Mouse (Mus musculus): ENCODE data around the gene Mucl3.

Gene Mucl3

GRCm38 (mm10) chr17:35617127-35617526 lies 26.4 kb downstream of the Mucl3 start:
- Histone ChIP-seq H3K9me3 (ENCODE audit: low read length) (peaks cover 51% of the 10 kb centered on the region), H3K36me3 (ENCODE audit: insufficient read depth, low read length) (no peaks in the 10 kb centered on the region), H3K27me3 (ENCODE audit: insufficient read depth, low read length) (no peaks in the 10 kb centered on the region), H3K4me3 (replicated peaks; ENCODE audit: low read length) (no peak overlapping the region), H3K4me1 (replicated peaks; ENCODE audit: low read depth, low read length) (no peaks in the 10 kb centered on the region)
- TF ChIP-seq POU5F1 (IDR thresholded peaks at IDR 0.05; ENCODE audit: borderline replicate concordance, low read length) (no peak), NANOG (IDR thresholded peaks at IDR 0.05; ENCODE audit: borderline replicate concordance, low read length) (no peak), CTCF (conservative IDR thresholded peaks at IDR 0.05; ENCODE audit: low read length) (no peak)

DNA sequence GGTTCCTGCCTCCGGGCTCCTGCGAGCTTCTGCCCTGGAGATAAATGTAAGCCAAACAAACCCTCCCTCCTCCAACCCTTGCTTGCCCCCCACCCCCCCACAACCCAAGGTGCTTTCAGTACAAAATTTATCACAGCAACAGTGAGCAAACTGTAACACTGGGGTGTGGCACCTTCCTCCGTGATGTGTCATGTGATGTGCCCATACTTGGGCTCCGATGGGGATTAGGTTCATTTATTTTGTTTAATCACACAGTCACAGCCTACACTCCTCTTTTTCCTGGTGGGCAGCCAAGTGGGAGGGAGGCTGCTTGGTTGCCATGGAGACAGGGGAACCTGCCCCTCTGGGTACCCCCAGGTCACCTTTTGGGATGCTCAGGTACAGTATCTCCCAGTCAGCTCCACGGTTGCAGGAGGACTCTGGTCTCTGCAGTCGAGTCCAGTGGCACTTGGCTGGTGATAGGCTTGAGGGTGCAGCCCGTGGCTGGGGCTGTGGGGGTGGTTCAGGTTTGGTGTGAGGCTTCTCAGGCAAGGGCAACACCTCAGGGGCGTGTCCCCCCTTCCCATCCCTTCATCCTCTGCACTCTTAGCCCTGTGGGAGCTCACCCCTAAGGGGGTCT lies 41.6 kb downstream of the Mucl3 start:
- no peaks in the 10 kb centered on the region for H3K27me3 ChIP-seq (ENCODE audit: insufficient read depth, low read length)
- H3K36me3 ChIP-seq (ENCODE audit: insufficient read depth, low read length), result no peaks in the 10 kb centered on the region
- no peak overlapping the region for H3K4me3 ChIP-seq (replicated peaks; ENCODE audit: low read length)

DNA sequence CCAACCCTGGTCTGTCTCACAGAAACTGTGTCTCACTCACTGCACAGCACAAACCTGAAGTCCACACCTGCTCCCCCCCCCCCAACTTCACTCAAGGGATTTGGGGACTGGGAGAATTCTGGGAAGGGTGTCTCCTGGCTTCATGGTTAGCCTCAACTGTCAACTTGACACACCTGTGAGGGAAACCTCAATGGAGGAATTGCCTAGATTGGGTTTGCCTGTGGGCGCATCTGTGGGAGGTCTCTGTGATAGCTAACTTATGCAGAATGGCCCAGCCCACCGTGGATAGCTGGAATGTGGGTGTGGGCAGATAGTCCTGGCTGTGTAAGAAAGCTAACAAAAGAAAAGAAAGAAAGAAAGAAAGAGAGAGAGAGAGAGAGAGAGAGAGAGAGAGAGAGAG lies 42.2 kb downstream of the Mucl3 start, which contains the start of gene Sfta2:
TSS of gene Sfta2 (plus strand) at position 301 of the 400 bp plus-strand sequence.
- Histone ChIP-seq H3K27me3 (ENCODE audit: insufficient read depth, low read length) (no peaks in the 10 kb centered on the region), H3K9me3 (ENCODE audit: low read length) (peaks cover 88% of the 10 kb centered on the region), H3K36me3 (ENCODE audit: insufficient read depth, low read length) (no peaks in the 10 kb centered on the region), H3K4me1 (replicated peaks; ENCODE audit: low read depth, low read length) (no peaks in the 10 kb centered on the region), H3K4me3 (replicated peaks; ENCODE audit: low read length) (no peak within 1 kb of the TSS)
- TF ChIP-seq CTCF (conservative IDR thresholded peaks at IDR 0.05; ENCODE audit: low read length) (no peak), NANOG (IDR thresholded peaks at IDR 0.05; ENCODE audit: borderline replicate concordance, low read length) (no peak), POU5F1 (IDR thresholded peaks at IDR 0.05; ENCODE audit: borderline replicate concordance, low read length) (no peak)

More for the DNA sequence above, 41.6 kb downstream of the Mucl3 start:
- H3K9me3 ChIP-seq (ENCODE audit: low read length), result peaks cover 88% of the 10 kb centered on the region
- no peaks in the 10 kb centered on the region for H3K4me1 ChIP-seq (replicated peaks; ENCODE audit: low read depth, low read length)
- no peak for TF ChIP-seq NANOG (IDR thresholded peaks at IDR 0.05; ENCODE audit: borderline replicate concordance, low read length)

DNA sequence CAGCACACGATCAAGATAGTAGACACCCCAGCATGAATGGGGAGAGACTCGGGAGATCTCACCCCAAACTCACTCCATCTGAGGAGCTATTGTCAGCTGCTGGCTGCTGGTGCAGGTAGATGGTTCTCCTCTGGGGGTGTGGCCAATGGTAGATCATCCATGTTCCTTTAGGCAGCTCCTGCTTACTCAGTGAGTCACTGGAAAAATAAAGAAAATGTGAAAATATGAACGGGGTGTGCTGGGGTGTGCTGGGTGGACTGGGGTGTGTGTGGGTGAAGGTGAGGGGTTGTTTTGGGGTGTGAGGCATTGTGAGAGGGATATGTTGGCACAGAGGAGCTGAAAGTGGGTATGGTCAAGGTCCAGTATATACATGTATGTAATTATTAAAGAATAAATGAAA lies 46.1 kb downstream of the Mucl3 start:
- Histone ChIP-seq H3K4me3 (replicated peaks; ENCODE audit: low read length) (no peak overlapping the region), H3K4me1 (replicated peaks; ENCODE audit: low read depth, low read length) (peaks cover 28% of the 10 kb centered on the region), H3K36me3 (ENCODE audit: insufficient read depth, low read length) (no peaks in the 10 kb centered on the region), H3K9me3 (ENCODE audit: low read length) (peaks cover 56% of the 10 kb centered on the region), H3K27me3 (ENCODE audit: insufficient read depth, low read length) (no peaks in the 10 kb centered on the region)
- TF ChIP-seq POU5F1 (IDR thresholded peaks at IDR 0.05; ENCODE audit: borderline replicate concordance, low read length), result no peak
- no peak for TF ChIP-seq CTCF (conservative IDR thresholded peaks at IDR 0.05; ENCODE audit: low read length)
- TF ChIP-seq NANOG (IDR thresholded peaks at IDR 0.05; ENCODE audit: borderline replicate concordance, low read length), result no peak

GRCm38 (mm10) chr17:35594456-35594855 lies 49.0 kb downstream of the Mucl3 start:
- Histone ChIP-seq H3K36me3 (ENCODE audit: insufficient read depth, low read length) (no peaks in the 10 kb centered on the region), H3K27me3 (ENCODE audit: insufficient read depth, low read length) (no peaks in the 10 kb centered on the region), H3K9me3 (ENCODE audit: low read length) (peaks cover 27% of the 10 kb centered on the region), H3K4me3 (replicated peaks; ENCODE audit: low read length) (no peak overlapping the region), H3K4me1 (replicated peaks; ENCODE audit: low read depth, low read length) (peaks cover 53% of the 10 kb centered on the region)
- TF ChIP-seq NANOG (IDR thresholded peaks at IDR 0.05; ENCODE audit: borderline replicate concordance, low read length) (no peak), POU5F1 (IDR thresholded peaks at IDR 0.05; ENCODE audit: borderline replicate concordance, low read length) (no peak), CTCF (conservative IDR thresholded peaks at IDR 0.05; ENCODE audit: low read length) (no peak)

DNA sequence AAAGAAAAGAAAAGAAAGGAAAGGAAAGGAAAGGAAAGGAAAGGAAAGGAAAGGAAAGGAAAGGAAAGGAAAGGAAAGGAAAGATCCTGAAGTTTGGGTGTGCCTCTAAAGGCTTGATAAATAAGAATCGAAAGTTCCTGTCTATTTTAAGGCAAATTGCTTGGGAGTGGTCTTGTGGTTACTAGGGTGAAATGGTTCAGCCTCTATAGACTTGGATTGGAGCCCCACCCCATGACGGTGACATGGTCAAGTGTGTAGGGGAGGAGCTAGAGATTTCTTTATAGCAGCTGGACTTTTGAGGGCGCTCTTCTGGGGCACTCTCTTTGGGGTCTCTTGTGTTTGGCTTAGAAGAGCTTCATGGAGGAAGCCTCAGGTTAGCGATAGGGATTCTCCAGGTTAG lies 49.7 kb downstream of the Mucl3 start:
- TF ChIP-seq NANOG (IDR thresholded peaks at IDR 0.05; ENCODE audit: borderline replicate concordance, low read length) (no peak), POU5F1 (IDR thresholded peaks at IDR 0.05; ENCODE audit: borderline replicate concordance, low read length) (no peak), CTCF (conservative IDR thresholded peaks at IDR 0.05; ENCODE audit: low read length) (no peak)
- Histone ChIP-seq H3K27me3 (ENCODE audit: insufficient read depth, low read length) (no peaks in the 10 kb centered on the region), H3K36me3 (ENCODE audit: insufficient read depth, low read length) (no peaks in the 10 kb centered on the region)

GRCm38 (mm10) chr17:35592131-35592530 lies 51.4 kb downstream of the Mucl3 start:
- peak; percentile 31 for TF ChIP-seq CTCF (conservative IDR thresholded peaks at IDR 0.05; ENCODE audit: low read length)
- TF ChIP-seq NANOG (IDR thresholded peaks at IDR 0.05; ENCODE audit: borderline replicate concordance, low read length), result no peak
- Histone ChIP-seq H3K9me3 (ENCODE audit: low read length) (peaks cover 12% of the 10 kb centered on the region), H3K27me3 (ENCODE audit: insufficient read depth, low read length) (no peaks in the 10 kb centered on the region), H3K4me1 (replicated peaks; ENCODE audit: low read depth, low read length) (peaks cover 58% of the 10 kb centered on the region), H3K36me3 (ENCODE audit: insufficient read depth, low read length) (no peaks in the 10 kb centered on the region), H3K4me3 (replicated peaks; ENCODE audit: low read length) (peak overlapping the region; percentile 29; the same call in 1 of the 2 replicates)

More for the DNA sequence above, 49.7 kb downstream of the Mucl3 start:
- H3K4me3 ChIP-seq (replicated peaks; ENCODE audit: low read length), result no peak overlapping the region
- H3K4me1 ChIP-seq (replicated peaks; ENCODE audit: low read depth, low read length), result peaks cover 53% of the 10 kb centered on the region
- peaks cover 21% of the 10 kb centered on the region for H3K9me3 ChIP-seq (ENCODE audit: low read length)

- peaks cover 58% of the 10 kb centered on the region for H3K4me1 ChIP-seq (replicated peaks; ENCODE audit: low read depth, low read length)
- peaks cover 11% of the 10 kb centered on the region for H3K9me3 ChIP-seq (ENCODE audit: low read length)
- H3K36me3 ChIP-seq (ENCODE audit: insufficient read depth, low read length), result no peaks in the 10 kb centered on the region
- H3K27me3 ChIP-seq (ENCODE audit: insufficient read depth, low read length), result no peaks in the 10 kb centered on the region
- peak overlapping the region; percentile 29; the same call in 1 of the 2 replicates for H3K4me3 ChIP-seq (replicated peaks; ENCODE audit: low read length)
- TF ChIP-seq CTCF (conservative IDR thresholded peaks at IDR 0.05; ENCODE audit: low read length) (no peak), POU5F1 (IDR thresholded peaks at IDR 0.05; ENCODE audit: borderline replicate concordance, low read length) (no peak), NANOG (IDR thresholded peaks at IDR 0.05; ENCODE audit: borderline replicate concordance, low read length) (no peak)
Measured at GRCm38 (mm10) chr17:35591731-35592130, 51.8 kb downstream of the Mucl3 start.

DNA sequence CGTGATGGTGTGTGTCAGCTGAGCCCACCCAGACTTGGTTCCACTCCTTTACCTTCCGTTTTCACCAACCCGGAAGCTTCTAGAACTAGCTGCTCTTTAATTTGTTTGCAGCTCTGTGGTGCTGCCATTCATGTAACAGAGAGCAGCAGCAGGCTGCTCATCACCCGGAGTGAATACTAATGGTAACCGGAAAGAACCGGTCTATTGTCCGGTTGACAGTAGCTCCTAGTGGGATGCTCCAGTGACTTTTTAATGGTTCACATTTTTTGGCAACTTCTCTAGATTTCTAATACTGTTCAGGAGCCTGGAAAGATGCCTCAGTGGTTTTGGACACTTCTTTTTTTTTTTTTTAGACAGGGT lies 52.3 kb downstream of the Mucl3 start:
- Histone ChIP-seq H3K9me3 (ENCODE audit: low read length) (peaks cover 7% of the 10 kb centered on the region), H3K4me3 (replicated peaks; ENCODE audit: low read length) (no peak overlapping the region), H3K36me3 (ENCODE audit: insufficient read depth, low read length) (no peaks in the 10 kb centered on the region), H3K4me1 (replicated peaks; ENCODE audit: low read depth, low read length) (peaks cover 61% of the 10 kb centered on the region), H3K27me3 (ENCODE audit: insufficient read depth, low read length) (no peaks in the 10 kb centered on the region)
- TF ChIP-seq POU5F1 (IDR thresholded peaks at IDR 0.05; ENCODE audit: borderline replicate concordance, low read length) (no peak), CTCF (conservative IDR thresholded peaks at IDR 0.05; ENCODE audit: low read length) (no peak), NANOG (IDR thresholded peaks at IDR 0.05; ENCODE audit: borderline replicate concordance, low read length) (no peak)

All from E14TG2a.4 (cell line).